Mouse (Mus musculus) MEL (cell line): ENCODE measurements at regions not wholly inside any gene's neighbourhood (a gene's known extent, or its start where the extent isn't known, plus 50 kb on each side); places are given as distances from the start of the nearest gene placed in this dataset.

ENCODE experiments used
- DNase-seq: peaks from one replicate; pipeline ENCODE4 v3.0.0; 2011; ENCODE audit warnings: low read depth, low spot score
- H3K27ac ChIP-seq: 2 replicates; pipeline ENCODE4 v1.5.1; 2012; ENCODE audit warnings: low read depth, mild to moderate bottlenecking, control low read depth, low read length, moderate library complexity; ENCODE audit not compliant: control insufficient read depth
- H3K27me3 ChIP-seq, 2 experiments: fragments of 150-350 bp in 1 of 2; sonication (generic) in 1 of 2; 2 replicates each; pipeline ENCODE4 v1.6.1; 2012; ENCODE audit warnings: low read length in 2 of 2, mild to moderate bottlenecking in 2 of 2, improper control_type of control experiment in 1 of 2, moderate library complexity in 1 of 2; ENCODE audit not compliant: insufficient read depth in 2 of 2, control insufficient read depth in 1 of 2
- H3K36me3 ChIP-seq, 2 experiments: 2 replicates each; pipeline ENCODE4 v1.6.1; 2012 to 2014; ENCODE audit warnings: low read length in 2 of 2, improper control_type of control experiment in 1 of 2, inconsistent platforms in 1 of 2, mild to moderate bottlenecking in 1 of 2; ENCODE audit not compliant: insufficient read depth in 2 of 2, control insufficient read depth in 1 of 2
- H3K4me1 ChIP-seq, 2 experiments: fragments of 150-350 bp in 1 of 2; sonication (generic) in 1 of 2; 2 replicates each; pipeline ENCODE4 v1.6.1; 2012; ENCODE audit warnings: low read length in 2 of 2, improper control_type of control experiment in 1 of 2, mild to moderate bottlenecking in 1 of 2; ENCODE audit not compliant: insufficient read depth in 2 of 2, control insufficient read depth in 1 of 2
- H3K4me3 ChIP-seq, 2 experiments: fragments of 150-350 bp in 1 of 2; sonication (generic) in 1 of 2; 2 replicates each; pipeline ENCODE4 v1.5.1; 2012; ENCODE audit warnings: low read depth in 2 of 2, low read length in 2 of 2, mild to moderate bottlenecking in 2 of 2, moderate library complexity in 2 of 2, control low read depth in 1 of 2, improper control_type of control experiment in 1 of 2; ENCODE audit not compliant: control insufficient read depth in 1 of 2, insufficient read depth in 1 of 2
- H3K79me2 ChIP-seq: 2 replicates; pipeline ENCODE4 v1.6.1; 2012; ENCODE audit warnings: mild to moderate bottlenecking, low read length, moderate library complexity; ENCODE audit not compliant: control insufficient read depth, poor library complexity, insufficient read depth
- H3K9ac ChIP-seq: 2 replicates; pipeline ENCODE4 v1.6.1; 2012; ENCODE audit warnings: low read depth, mild to moderate bottlenecking, control low read depth, low read length, moderate library complexity; ENCODE audit not compliant: control insufficient read depth, poor library complexity, severe bottlenecking
- H3K9me3 ChIP-seq: fragments of 150-350 bp; sonication (generic); replicated peaks from 2 replicates; pipeline ENCODE4 v1.6.1; 2012; ENCODE audit warnings: mild to moderate bottlenecking, low read length, improper control_type of control experiment, moderate library complexity; ENCODE audit not compliant: insufficient read depth
- CHD1 ChIP-seq: IDR thresholded peaks from 2 replicates; pipeline ENCODE4 v1.6.1; 2012; ENCODE audit warnings: low read depth, mild to moderate bottlenecking, inconsistent platforms, low read length, improper control_type of control experiment
- CHD2 ChIP-seq: IDR thresholded peaks from 2 replicates; pipeline ENCODE4 v1.6.1; 2011; ENCODE audit warnings: low read length, improper control_type of control experiment
- CTCF ChIP-seq, 3 experiments: IDR thresholded peaks in 2 of 3; conservative IDR thresholded peaks in 1 of 3; 2 replicates each; pipeline ENCODE4 v1.5.1; 2011 to 2012; ENCODE audit warnings: low read length in 3 of 3, low read depth in 2 of 3, mild to moderate bottlenecking in 2 of 3, improper control_type of control experiment in 1 of 3, inconsistent platforms in 1 of 3, mixed read lengths in 1 of 3, moderate library complexity in 1 of 3; ENCODE audit not compliant: control insufficient read depth in 1 of 3, insufficient read depth in 1 of 3, poor library complexity in 1 of 3, severe bottlenecking in 1 of 3
- ELF1 ChIP-seq: IDR thresholded peaks from 2 replicates; pipeline ENCODE4 v1.6.1; 2014; ENCODE audit warnings: low read depth, mild to moderate bottlenecking, inconsistent platforms, low read length, improper control_type of control experiment, moderate library complexity
- GATA1 ChIP-seq: IDR thresholded peaks from 2 replicates; pipeline ENCODE4 v1.6.1; 2011; ENCODE audit warnings: low read depth, low read length, improper control_type of control experiment
- HCFC1 ChIP-seq: IDR thresholded peaks from 2 replicates; pipeline ENCODE4 v1.6.1; 2012; ENCODE audit warnings: low read depth, mild to moderate bottlenecking, inconsistent platforms, low read length, improper control_type of control experiment, moderate library complexity
- KAT2A ChIP-seq: conservative IDR thresholded peaks from 2 replicates; pipeline ENCODE4 v1.6.1; 2012; ENCODE audit warnings: low read depth, low read length, improper control_type of control experiment, inconsistent platforms
- MAX ChIP-seq: IDR thresholded peaks from 2 replicates; pipeline ENCODE4 v1.6.1; 2011; ENCODE audit warnings: low read length, improper control_type of control experiment
- MAZ ChIP-seq: IDR thresholded peaks from 2 replicates; pipeline ENCODE4 v1.6.1; 2012; ENCODE audit warnings: low read depth, mild to moderate bottlenecking, inconsistent platforms, low read length, improper control_type of control experiment
- MXI1 ChIP-seq: IDR thresholded peaks from 2 replicates; pipeline ENCODE4 v1.6.1; 2011; ENCODE audit warnings: mild to moderate bottlenecking, low read depth, low read length, improper control_type of control experiment
- MYB ChIP-seq: IDR thresholded peaks from 2 replicates; pipeline ENCODE4 v1.6.1; 2011; ENCODE audit warnings: mild to moderate bottlenecking, low read depth, low read length, improper control_type of control experiment
- MYC ChIP-seq: IDR thresholded peaks from 2 replicates; pipeline ENCODE4 v1.6.1; 2011; ENCODE audit warnings: low read depth, mild to moderate bottlenecking, low read length, improper control_type of control experiment, moderate library complexity
- NELFE ChIP-seq: IDR thresholded peaks from 2 replicates; pipeline ENCODE4 v1.6.1; 2011; ENCODE audit warnings: low read depth, low read length, improper control_type of control experiment
- POLR2A ChIP-seq, 2 experiments: IDR thresholded peaks; 2 replicates each; pipeline ENCODE4 v1.6.1; 2011 to 2012; ENCODE audit warnings: low read length in 2 of 2, mild to moderate bottlenecking in 2 of 2, control low read depth in 1 of 2, improper control_type of control experiment in 1 of 2, low read depth in 1 of 2, moderate library complexity in 1 of 2; ENCODE audit not compliant: control insufficient read depth in 1 of 2, insufficient read depth in 1 of 2, poor library complexity in 1 of 2
- RCOR1 ChIP-seq: IDR thresholded peaks from 2 replicates; pipeline ENCODE4 v1.6.1; 2012; ENCODE audit warnings: low read depth, mild to moderate bottlenecking, inconsistent platforms, low read length, improper control_type of control experiment
- SMC3 ChIP-seq: IDR thresholded peaks from 2 replicates; pipeline ENCODE4 v1.6.1; 2011; ENCODE audit warnings: low read depth, low read length, improper control_type of control experiment
- TCF12 ChIP-seq: IDR thresholded peaks from 2 replicates; pipeline ENCODE4 v1.6.1; 2014; ENCODE audit warnings: low read depth, mild to moderate bottlenecking, inconsistent platforms, low read length, improper control_type of control experiment, moderate library complexity
- USF1 ChIP-seq: IDR thresholded peaks from 2 replicates; pipeline ENCODE4 v1.6.1; 2014; ENCODE audit warnings: low read depth, mild to moderate bottlenecking, inconsistent platforms, low read length, improper control_type of control experiment, moderate library complexity
- USF2 ChIP-seq, 2 experiments: IDR thresholded peaks; 2 replicates each; pipeline ENCODE4 v1.6.1; 2011 to 2012; ENCODE audit warnings: improper control_type of control experiment in 2 of 2, low read length in 2 of 2, borderline replicate concordance in 1 of 2, inconsistent platforms in 1 of 2, low read depth in 1 of 2, mild to moderate bottlenecking in 1 of 2; ENCODE audit not compliant: insufficient read depth in 1 of 2
- ZKSCAN1 ChIP-seq: IDR thresholded peaks from 2 replicates; pipeline ENCODE4 v1.6.1; 2012; ENCODE audit warnings: low read depth, mild to moderate bottlenecking, inconsistent platforms, low read length, improper control_type of control experiment, moderate library complexity
- ZMIZ1 ChIP-seq: IDR thresholded peaks from 2 replicates; pipeline ENCODE4 v1.6.1; 2012; ENCODE audit warnings: low read depth, mild to moderate bottlenecking, inconsistent platforms, low read length, improper control_type of control experiment, moderate library complexity

DNA sequence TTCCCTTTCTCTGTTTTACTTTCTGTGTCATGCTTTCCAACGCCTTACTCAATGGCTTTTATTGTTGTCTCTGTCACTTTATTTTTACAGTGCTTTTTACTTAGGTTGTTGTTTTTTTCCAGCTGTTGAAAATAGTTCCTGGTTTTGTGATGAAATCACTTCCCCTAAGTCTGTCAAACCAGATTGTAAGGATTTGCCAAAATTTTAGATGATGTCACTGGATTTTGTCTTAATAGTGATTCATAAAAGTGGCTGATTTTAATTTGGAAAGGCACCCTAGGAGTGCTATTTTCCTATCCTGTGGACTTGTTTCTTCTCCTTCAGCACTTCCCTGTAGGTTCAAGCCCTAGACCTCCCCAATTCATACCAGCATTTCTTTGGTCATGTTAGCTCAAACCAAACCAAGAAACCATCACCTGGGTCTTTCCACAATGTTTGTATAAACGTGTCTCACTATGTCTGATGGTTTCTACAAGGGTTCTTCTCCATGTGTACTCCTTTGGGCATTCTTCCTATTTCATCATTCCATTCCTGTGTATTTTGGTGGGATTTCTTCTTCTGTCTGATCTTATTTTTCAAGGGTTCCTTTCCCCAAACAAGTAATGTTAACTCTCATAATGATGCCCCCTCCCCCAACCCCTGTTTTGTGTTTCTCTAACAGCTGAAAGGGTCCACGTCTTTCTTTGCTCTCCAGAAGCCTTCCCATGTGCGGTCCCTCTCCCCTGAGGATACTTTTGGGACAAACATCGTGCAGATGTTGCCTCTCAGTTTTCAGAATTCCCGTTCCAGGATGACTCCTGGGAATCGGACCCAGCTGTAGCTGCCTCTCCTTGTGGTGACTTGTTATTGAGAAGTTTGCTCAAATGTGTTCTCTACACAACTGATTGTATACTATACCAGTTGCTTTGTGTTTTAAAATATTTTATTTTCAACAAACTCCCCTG lies 89.5 kb upstream of the Dcn start:
- H3K4me1 ChIP-seq: no peaks in the 10 kb centered on the region
- H3K27me3 ChIP-seq: no peaks in the 10 kb centered on the region
- H3K4me3 ChIP-seq: no peak overlapping the region
- H3K9ac ChIP-seq: no peak overlapping the region
- H3K9me3 ChIP-seq: no peaks in the 10 kb centered on the region
- no peaks in the 10 kb centered on the region for H3K36me3 ChIP-seq
- TF ChIP-seq ZMIZ1 (no peak), KAT2A (no peak), ZKSCAN1 (no peak), MAZ (no peak), MYB (no peak), MAX (no peak), CHD1 (no peak), SMC3 (no peak), CHD2 (no peak), USF1 (no peak), NELFE (no peak), HCFC1 (no peak), MYC (no peak), RCOR1 (no peak), GATA1 (no peak), MXI1 (no peak)
- no peaks in the 10 kb centered on the region for H3K79me2 ChIP-seq
- no peak for DNase-seq
- no peak overlapping the region for H3K27ac ChIP-seq

DNA sequence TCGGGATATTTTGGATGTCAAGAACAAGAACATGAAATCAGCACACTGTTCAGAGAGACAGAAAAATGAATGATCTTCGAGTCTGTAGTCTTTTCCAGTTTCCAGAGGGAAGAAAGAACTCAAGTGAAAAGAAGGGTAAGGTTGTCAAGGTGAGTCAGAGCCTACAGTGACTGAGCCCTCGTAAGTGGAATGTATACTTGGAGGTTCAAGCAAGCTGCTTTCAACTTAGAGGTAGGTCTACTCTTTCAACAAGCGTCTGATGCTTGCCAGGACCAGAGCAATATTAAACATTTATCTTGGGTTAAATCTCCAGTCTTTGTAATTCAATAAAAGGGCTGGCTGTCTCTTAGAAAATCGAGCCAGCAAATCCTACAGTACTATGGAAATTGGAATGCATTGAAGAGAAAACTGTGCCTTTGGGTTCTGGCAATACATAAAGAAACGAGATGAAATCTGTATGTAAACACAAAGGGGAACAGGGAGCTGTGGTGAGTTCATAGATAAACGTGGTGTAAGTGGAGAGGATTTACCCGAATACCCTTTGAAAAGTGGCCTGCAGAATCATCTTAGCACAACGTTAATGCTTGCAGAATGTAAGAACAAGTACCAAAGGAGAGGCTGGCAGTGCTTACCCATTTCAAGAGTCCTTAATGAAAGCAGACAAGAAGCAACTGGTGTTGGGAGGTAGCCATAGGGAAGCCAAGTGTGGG lies 82.2 kb upstream of the Dcn start:
- Histone ChIP-seq H3K79me2 (no peaks in the 10 kb centered on the region), H3K4me3 (no peak overlapping the region), H3K9me3 (no peaks in the 10 kb centered on the region), H3K36me3 (no peaks in the 10 kb centered on the region), H3K4me1 (no peaks in the 10 kb centered on the region), H3K27me3 (no peaks in the 10 kb centered on the region), H3K27ac (no peak overlapping the region), H3K9ac (no peak overlapping the region)
- TF ChIP-seq ZMIZ1: no peak
- TF ChIP-seq ELF1: no peak
- TF ChIP-seq MAX: no peak
- no peak for TF ChIP-seq USF2 (IDR thresholded peaks at IDR 0.05; ENCODE audit: borderline replicate concordance in 1 of 2, insufficient read depth in 1 of 2, low read depth in 1 of 2, low read length in 2 of 2)
- no peak for TF ChIP-seq POLR2A (IDR thresholded peaks at IDR 0.05; ENCODE audit: control insufficient read depth in 1 of 2, insufficient read depth in 1 of 2, low read depth in 1 of 2, low read length in 2 of 2, poor library complexity in 1 of 2)
- TF ChIP-seq CHD1: no peak
- TF ChIP-seq MXI1: no peak
- no peak for TF ChIP-seq TCF12
- no peak for TF ChIP-seq MYC
- no peak for TF ChIP-seq CTCF (IDR thresholded peaks at IDR 0.05 in 2 of 3, conservative IDR thresholded peaks at IDR 0.05 in 1 of 3; ENCODE audit: control insufficient read depth in 1 of 3, insufficient read depth in 1 of 3, low read depth in 2 of 3, low read length in 3 of 3, poor library complexity in 1 of 3, severe bottlenecking in 1 of 3)
- DNase-seq: no peak
